Mouse (Mus musculus) B cell, adult 67 days (primary cell): ENCODE measurements around the gene Bsph1. TPM values are rescaled to one million over a fixed set of nuclear protein-coding genes. Genes with fewer than 3 reads are reported as not detected.

Source experiments
- total RNA-seq, 2 experiments: library from RNA; stranded (reverse); gene quantifications; 4 replicates each; pipeline ENCODE4 v1.2.4; 2023

Gene Bsph1
- not detected for total RNA-seq

GRCm38 (mm10) chr7:13450541-13450940, at the start of gene Bsph1:
Bsph1 (plus strand) TSS chr7:13450841.

Other genes with a start within 250 kb of the Bsph1 start
- not detected for gene Vmn1r89, start 237.8 kb upstream of the Bsph1 start, total RNA-seq
- gene Lig1, start 173.6 kb upstream of the Bsph1 start, total RNA-seq: 10 to 100 TPM; 24.4 to 26.2 TPM
- 10 to 100 TPM in 1 of 2 experiments, 1 to 10 TPM in 1; 7.1 to 10.0 TPM for gene Zswim9, start 172.1 kb upstream of the Bsph1 start, total RNA-seq
- 1 to 10 TPM in 1 of 2 experiments, under 1 TPM in 1; 0.20 to 1.2 TPM for gene Pla2g4c, start 126.2 kb upstream of the Bsph1 start, total RNA-seq
- gene Cabp5, start 52.7 kb upstream of the Bsph1 start, total RNA-seq: not detected
- not detected for gene Bsph2, start 120.2 kb downstream of the Bsph1 start, total RNA-seq
- gene Sult2a5, start 173.1 kb downstream of the Bsph1 start, total RNA-seq: not detected